Mouse (Mus musculus): ENCODE data around the gene Arf1.
"Not testable (repeated sequence)": the region's sequence is repeated elsewhere in the genome, so short reads cannot be mapped to it uniquely, and the experiment has no call there.

Gene Arf1

GRCm38 (mm10) chr11:59226251-59226650 is 1.8 kb downstream of the Arf1 start:
- DNase-seq = no peak

GRCm38 (mm10) chr11:59225167-59225566 is 2.9 kb downstream of the Arf1 start:
- DNase-seq = no peak

- DNase-seq = no peak
Measured at GRCm38 (mm10) chr11:59224470-59224869, 3.6 kb downstream of the Arf1 start.

GRCm38 (mm10) chr11:59224025-59224424 is 4.0 kb downstream of the Arf1 start:
- DNase-seq = no peak

- no peak for DNase-seq
Measured at GRCm38 (mm10) chr11:59222306-59222705, 5.8 kb downstream of the Arf1 start.

GRCm38 (mm10) chr11:59221604-59222003 is 6.5 kb downstream of the Arf1 start:
- no peak for DNase-seq

- no peak for DNase-seq
Measured at GRCm38 (mm10) chr11:59219064-59219463, 9.0 kb downstream of the Arf1 start.

- DNase-seq = no peak
Measured at GRCm38 (mm10) chr11:59218389-59218998, 9.6 kb downstream of the Arf1 start.

- DNase-seq = no peak
Measured at GRCm38 (mm10) chr11:59216955-59217354, 11.1 kb downstream of the Arf1 start.

GRCm38 (mm10) chr11:59212892-59213494 is 15.1 kb downstream of the Arf1 start:
- no peak for DNase-seq

GRCm38 (mm10) chr11:59212320-59212719 is 15.8 kb downstream of the Arf1 start:
- not testable (repeated sequence) for DNase-seq

GRCm38 (mm10) chr11:59211561-59211960 is 16.5 kb downstream of the Arf1 start:
- not testable (repeated sequence) for DNase-seq

- no peak for DNase-seq
Measured at GRCm38 (mm10) chr11:59210020-59210419, 18.1 kb downstream of the Arf1 start.

GRCm38 (mm10) chr11:59209580-59209979 is 18.5 kb downstream of the Arf1 start:
- DNase-seq = peak in 1 of 2 experiments; percentile 39

GRCm38 (mm10) chr11:59209003-59209441 is 19.0 kb downstream of the Arf1 start:
- peak; percentile 63 to 70 for DNase-seq

- DNase-seq = peak; percentile 90 to 97
Measured at GRCm38 (mm10) chr11:59208153-59208831, 19.8 kb downstream of the Arf1 start, which contains the start of gene 2310033P09Rik. 2310033P09Rik (plus strand) TSS chr11:59208321.

GRCm38 (mm10) chr11:59202081-59202995 is 25.7 kb downstream of the Arf1 start, which contains the start of gene Mrpl55:
Mrpl55 (plus strand) TSS chr11:59202486.
- DNase-seq = peak; percentile 93 to 95

GRCm38 (mm10) chr11:59201216-59202002 is 26.7 kb downstream of the Arf1 start:
- no peak for DNase-seq

- DNase-seq = no peak
Measured at GRCm38 (mm10) chr11:59196230-59196629, 31.8 kb downstream of the Arf1 start.

- no peak for DNase-seq
Measured at GRCm38 (mm10) chr11:59192059-59192386, 36.0 kb downstream of the Arf1 start, which contains the start of gene Guk1. Guk1 (minus strand) TSS chr11:59192212.

GRCm38 (mm10) chr11:59191231-59192058 is 36.6 kb downstream of the Arf1 start:
- DNase-seq = peak; percentile 91 to 92
